Mouse (Mus musculus) kidney, postnatal 0 days (tissue): ENCODE data around the gene Flvcr1. TPM values are rescaled to one million over a fixed set of nuclear protein-coding genes. Genes with fewer than 3 reads are reported as not detected.

Source experiments
- ATAC-seq: fragments of 200-750 bp; cut with Nextera tagmentation; replicated peaks from 2 replicates; pipeline ENCODE4 v1.8.0; 2017; ENCODE audit warnings: low read depth, moderate number of reproducible peaks, moderate TSS enrichment, moderate library complexity; ENCODE audit not compliant: low FRiP score
- DNase-seq: peaks from one replicate; pipeline ENCODE4 v3.0.0-alpha.2; 2016; ENCODE audit warnings: low spot score
- H3K27ac ChIP-seq: fragments of 300-500 bp; sonication (generic); 2 replicates; pipeline ENCODE4 v1.5.1; 2014; ENCODE audit warnings: mild to moderate bottlenecking
- H3K27me3 ChIP-seq: fragments of 300-500 bp; sonication (generic); 2 replicates; pipeline ENCODE4 v1.6.1; 2014; ENCODE audit warnings: low read length, mixed read lengths; ENCODE audit not compliant: insufficient read depth
- H3K36me3 ChIP-seq: fragments of 300-500 bp; sonication (generic); 2 replicates; pipeline ENCODE4 v1.6.1; 2014; ENCODE audit warnings: low read length, mixed read lengths; ENCODE audit not compliant: insufficient read depth
- H3K4me1 ChIP-seq: fragments of 300-500 bp; sonication (generic); replicated peaks from 2 replicates; pipeline ENCODE4 v1.6.1; 2014; ENCODE audit warnings: antibody characterized with exemption, low read length, mixed read lengths; ENCODE audit not compliant: insufficient read depth
- H3K4me2 ChIP-seq: fragments of 300-500 bp; sonication (generic); 2 replicates; pipeline ENCODE4 v1.6.1; 2014; ENCODE audit warnings: mild to moderate bottlenecking, low read length, moderate library complexity, mixed read lengths
- H3K4me3 ChIP-seq: fragments of 300-500 bp; sonication (generic); replicated peaks from 2 replicates; pipeline ENCODE4 v1.5.1; 2014; ENCODE audit warnings: low read depth, low read length
- H3K9ac ChIP-seq: fragments of 300-500 bp; sonication (generic); 2 replicates; pipeline ENCODE4 v1.6.1; 2014; ENCODE audit warnings: low read depth, low read length
- H3K9me3 ChIP-seq: fragments of 300-500 bp; sonication (generic); replicated peaks from 2 replicates; pipeline ENCODE4 v1.6.1; 2016; ENCODE audit warnings: low read length, inconsistent platforms, mixed read lengths
- CTCF ChIP-seq: IDR thresholded peaks from 2 replicates; pipeline ENCODE4 v1.5.1; 2016; ENCODE audit warnings: antibody characterized with exemption, low read depth, mild to moderate bottlenecking, moderate library complexity
- WGBS: fragments of 180-500 bp; shearing (Covaris S2); extraction: QIAGEN DNeasy Blood & Tissue Kit; methylation state at CpG from one replicate; pipeline ENCODE4 v1.1.7; 2014; 5-methylcytosine and 5-hydroxymethylcytosine counted together
- polyA plus RNA-seq: library from polyadenylated mRNA; unstranded; fragments of >200 nt; fragmentation: Nextera tagmentation; extraction: Ambion mirVana; gene quantifications from 2 replicates; pipeline ENCODE4 v1.2.1, GENCODE M21; 2015

The Flvcr1 gene
- polyA plus RNA-seq, 1 experiment from 2014 or later, result 7.9 TPM

DNA sequence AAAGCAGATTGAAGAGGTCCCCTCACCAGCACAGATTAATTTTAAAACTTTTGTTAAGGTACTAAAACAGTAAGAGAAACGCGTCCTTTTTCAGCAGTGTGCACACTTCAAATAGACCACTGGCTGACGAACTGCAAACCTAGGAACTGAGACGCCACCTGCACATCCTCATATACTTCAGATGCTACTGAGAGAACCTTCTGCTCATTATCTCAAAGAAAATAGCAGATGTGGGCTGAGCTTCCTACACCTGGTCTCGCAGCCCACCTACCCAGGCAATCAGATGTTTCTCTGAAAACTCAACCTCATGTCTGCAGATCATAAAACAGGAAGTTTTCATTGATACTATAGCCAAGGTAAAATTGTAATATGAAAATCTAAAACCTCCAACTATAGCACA, 6.2 kb downstream of the Flvcr1 start:
- Histone ChIP-seq H3K36me3 (no peaks in the 10 kb centered on the region), H3K4me1 (no peaks in the 10 kb centered on the region), H3K4me3 (no peak overlapping the region), H3K27me3 (no peaks in the 10 kb centered on the region), H3K9ac (no peak overlapping the region), H3K27ac (no peak overlapping the region), H3K4me2 (no peak overlapping the region), H3K9me3 (no peaks in the 10 kb centered on the region)
- TF ChIP-seq CTCF, result no peak
- ATAC-seq (no peak), DNase-seq (no peak)
- 95% methylated on average over 5 of the region's 5 CpGs for WGBS

GRCm38 (mm10) chr1:191014271-191014670, 11.7 kb downstream of the Flvcr1 start:
- ATAC-seq (no peak), DNase-seq (no peak)
- H3K4me3 ChIP-seq, result no peak overlapping the region
- no peak overlapping the region for H3K4me2 ChIP-seq
- no peaks in the 10 kb centered on the region for H3K4me1 ChIP-seq
- no peak for TF ChIP-seq CTCF
- H3K9ac ChIP-seq, result no peak overlapping the region
- H3K9me3 ChIP-seq, result no peaks in the 10 kb centered on the region
- H3K27me3 ChIP-seq, result no peaks in the 10 kb centered on the region
- WGBS, result 89% methylated on average over 3 of the region's 3 CpGs
- no peak overlapping the region for H3K27ac ChIP-seq
- H3K36me3 ChIP-seq, result peaks cover 5% of the 10 kb centered on the region; the same call in 1 of the 2 replicates

DNA sequence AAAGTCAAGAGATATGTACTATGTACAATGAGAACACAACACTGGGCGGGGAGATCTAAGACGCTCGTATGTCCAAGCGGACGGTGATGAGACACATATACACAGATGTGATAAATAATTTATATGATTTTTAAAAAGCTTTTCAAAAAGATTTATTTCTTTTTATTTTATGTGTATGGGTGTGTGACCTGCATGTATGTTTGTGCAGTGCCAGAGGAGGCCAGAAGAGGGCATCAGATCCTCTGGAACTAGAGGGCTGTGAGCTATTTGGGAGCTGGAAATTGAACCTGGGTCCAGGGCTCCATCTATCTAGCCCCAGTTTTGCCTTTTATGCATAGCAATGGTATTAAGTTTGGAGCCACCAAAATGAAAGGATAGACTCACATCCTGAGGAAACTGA, 17.3 kb downstream of the Flvcr1 start:
- Histone ChIP-seq H3K4me3 (no peak overlapping the region), H3K4me1 (no peaks in the 10 kb centered on the region), H3K4me2 (no peak overlapping the region), H3K27ac (no peak overlapping the region), H3K9me3 (no peaks in the 10 kb centered on the region), H3K27me3 (no peaks in the 10 kb centered on the region), H3K36me3 (peaks cover 23% of the 10 kb centered on the region; the same call in 1 of the 2 replicates), H3K9ac (no peak overlapping the region)
- ATAC-seq, result no peak
- peak; percentile 36 for TF ChIP-seq CTCF
- 97% methylated on average over 5 of the region's 5 CpGs for WGBS
- no peak for DNase-seq

DNA sequence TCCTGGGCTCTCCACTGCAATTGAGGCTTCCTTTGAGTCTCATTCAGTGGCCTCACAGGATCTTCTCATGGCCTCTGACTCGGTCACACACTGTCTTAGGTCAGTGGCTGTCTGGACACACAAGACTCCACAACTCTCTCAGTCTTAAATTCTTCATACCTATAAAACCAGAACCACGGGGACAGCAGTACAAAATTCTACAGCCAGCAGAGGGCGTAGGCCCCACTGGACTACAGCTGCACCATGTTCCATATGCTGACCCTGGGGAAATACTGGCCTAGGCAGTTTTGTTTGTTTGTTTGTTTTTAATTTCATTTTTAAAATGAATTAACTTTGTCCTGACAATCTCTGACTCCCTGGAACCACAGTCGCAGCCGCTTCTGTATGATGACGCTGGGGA, 23.8 kb downstream of the Flvcr1 start:
- no peak overlapping the region for H3K4me2 ChIP-seq
- no peaks in the 10 kb centered on the region for H3K4me1 ChIP-seq
- DNase-seq, result peak; percentile 65
- no peak for ATAC-seq
- H3K27me3 ChIP-seq, result no peaks in the 10 kb centered on the region
- H3K27ac ChIP-seq, result no peak overlapping the region
- H3K4me3 ChIP-seq, result no peak overlapping the region
- peak; percentile 75 for TF ChIP-seq CTCF
- WGBS, result 66% methylated on average over 6 of the region's 6 CpGs
- H3K9ac ChIP-seq, result no peak overlapping the region
- H3K9me3 ChIP-seq, result no peaks in the 10 kb centered on the region
- 0 out of 2 replicates have a peak, but pooled peaks cover 3% of the 10 kb centered on the region for H3K36me3 ChIP-seq

GRCm38 (mm10) chr1:191000686-191001085, 25.3 kb downstream of the Flvcr1 start:
- Histone ChIP-seq H3K4me2 (no peak overlapping the region), H3K4me1 (no peaks in the 10 kb centered on the region), H3K36me3 (no peaks in the 10 kb centered on the region), H3K27me3 (no peaks in the 10 kb centered on the region), H3K9ac (no peak overlapping the region), H3K9me3 (no peaks in the 10 kb centered on the region), H3K4me3 (no peak overlapping the region), H3K27ac (no peak overlapping the region)
- TF ChIP-seq CTCF, result no peak
- WGBS, result 80% methylated on average over 3 of the region's 3 CpGs
- DNase-seq (no peak), ATAC-seq (no peak)

GRCm38 (mm10) chr1:190998027-190998426, 27.9 kb downstream of the Flvcr1 start:
- DNase-seq (no peak), ATAC-seq (no peak)
- no peaks in the 10 kb centered on the region for H3K9me3 ChIP-seq
- H3K9ac ChIP-seq, result no peak overlapping the region
- no peaks in the 10 kb centered on the region for H3K36me3 ChIP-seq
- no peaks in the 10 kb centered on the region for H3K4me1 ChIP-seq
- no peak overlapping the region for H3K4me3 ChIP-seq
- H3K4me2 ChIP-seq, result no peak overlapping the region
- H3K27me3 ChIP-seq, result no peaks in the 10 kb centered on the region
- WGBS, result 62% methylated on average over 1 of the region's 1 CpGs
- no peak overlapping the region for H3K27ac ChIP-seq
- TF ChIP-seq CTCF, result no peak

- H3K4me3 ChIP-seq, result no peak overlapping the region
- no peak overlapping the region for H3K4me2 ChIP-seq
- no peaks in the 10 kb centered on the region for H3K4me1 ChIP-seq
- ATAC-seq (no peak), DNase-seq (peak; percentile 21)
- WGBS, result 69% methylated on average over 6 of the region's 6 CpGs
- H3K27ac ChIP-seq, result no peak overlapping the region
- H3K9me3 ChIP-seq, result no peaks in the 10 kb centered on the region
- no peaks in the 10 kb centered on the region for H3K27me3 ChIP-seq
- peak; percentile 62 for TF ChIP-seq CTCF
- H3K36me3 ChIP-seq, result no peaks in the 10 kb centered on the region
- no peak overlapping the region for H3K9ac ChIP-seq
Observed at GRCm38 (mm10) chr1:190996346-190996877, 29.5 kb downstream of the Flvcr1 start.
